Mouse (Mus musculus) hindbrain, embryonic 11.5 days (tissue): ENCODE measurements at regions not wholly inside any gene's neighbourhood (a gene's known extent, or its start where the extent isn't known, plus 50 kb on each side); places are given as distances from the start of the nearest gene placed in this dataset.

Experiments
- ATAC-seq: fragments of 200-750 bp; cut with Nextera tagmentation; 2 replicates; pipeline ENCODE4 v1.8.0; 2017; ENCODE audit warnings: mild to moderate bottlenecking, moderate TSS enrichment, moderate library complexity; ENCODE audit not compliant: low FRiP score
- DNase-seq: peaks from one replicate; pipeline ENCODE4 v3.0.0-alpha.2; 2015; ENCODE audit warnings: low spot score
- H3K27ac ChIP-seq: fragments of 300-500 bp; sonication (generic); 2 replicates; pipeline ENCODE4 v1.5.1; 2014; ENCODE audit warnings: mild to moderate bottlenecking, low read depth, low read length
- H3K27me3 ChIP-seq: fragments of 300-500 bp; sonication (generic); 2 replicates; pipeline ENCODE4 v1.6.1; 2014; ENCODE audit warnings: mild to moderate bottlenecking, low read length, moderate library complexity, mixed read lengths; ENCODE audit not compliant: control insufficient read depth, insufficient read depth
- H3K36me3 ChIP-seq: fragments of 300-500 bp; sonication (generic); 2 replicates; pipeline ENCODE4 v1.6.1; 2014; ENCODE audit warnings: mild to moderate bottlenecking, low read length, moderate library complexity, mixed read lengths; ENCODE audit not compliant: control insufficient read depth, insufficient read depth
- H3K4me1 ChIP-seq: fragments of 300-500 bp; sonication (generic); replicated peaks from 2 replicates; pipeline ENCODE4 v1.6.1; 2014; ENCODE audit warnings: low read length, mixed read lengths; ENCODE audit not compliant: control insufficient read depth, insufficient read depth
- H3K4me2 ChIP-seq: fragments of 300-500 bp; sonication (generic); replicated peaks from 2 replicates; pipeline ENCODE4 v1.6.1; 2014; ENCODE audit warnings: mild to moderate bottlenecking, low read depth, low read length
- H3K4me3 ChIP-seq: fragments of 300-500 bp; sonication (generic); 2 replicates; pipeline ENCODE4 v1.5.1; 2014; ENCODE audit warnings: low read depth, low read length
- H3K9ac ChIP-seq: fragments of 300-500 bp; sonication (generic); 2 replicates; pipeline ENCODE4 v1.6.1; 2014; ENCODE audit warnings: low read depth, low read length
- H3K9me3 ChIP-seq: fragments of 300-500 bp; sonication (generic); 2 replicates; pipeline ENCODE4 v1.6.1; 2016; ENCODE audit warnings: low read length; ENCODE audit not compliant: control insufficient read depth
- WGBS: fragments of 180-500 bp; shearing (Covaris S2); extraction: QIAGEN DNeasy Blood & Tissue Kit; methylation state at CpG from one replicate; pipeline ENCODE4 v1.1.7; 2014; 5-methylcytosine and 5-hydroxymethylcytosine counted together

DNA sequence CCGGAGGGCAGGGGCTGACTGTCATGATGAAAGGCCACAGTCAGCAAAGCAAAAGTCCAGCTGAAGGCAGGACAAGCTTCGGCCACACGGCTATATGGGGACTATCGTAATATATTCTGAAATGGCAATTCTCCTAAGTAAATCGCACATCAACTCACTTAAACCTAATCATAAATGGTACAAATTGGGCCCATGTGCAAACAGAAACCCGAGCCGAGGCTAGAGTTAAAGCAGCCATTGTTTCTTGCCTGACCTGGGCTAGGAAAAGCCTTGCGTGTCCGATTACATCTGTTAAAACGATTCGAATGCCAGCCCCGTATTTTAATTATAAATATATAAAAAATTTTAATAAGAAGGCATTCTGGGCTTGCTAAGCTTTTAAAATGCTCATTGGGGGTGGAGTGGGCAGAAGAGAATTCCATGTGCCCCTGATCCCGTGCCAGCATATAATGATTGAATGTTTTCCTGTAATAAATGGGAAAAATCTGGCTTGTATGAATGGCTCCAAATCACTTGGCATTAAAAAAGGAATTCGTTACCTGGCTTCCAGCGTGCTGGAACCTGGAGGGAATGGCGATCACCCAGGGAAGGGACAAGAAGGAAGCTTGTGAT lies 552.7 kb upstream of the Mgmt start:
- no peak for ATAC-seq
- no peak overlapping the region for H3K9ac ChIP-seq

GRCm38 (mm10) chr7:136342211-136342799 lies 552.1 kb upstream of the Mgmt start:
- ATAC-seq: no peak
- 36% methylated on average over 10 of the region's 10 CpGs for WGBS

More for the DNA sequence above, 552.7 kb upstream of the Mgmt start:
- Histone ChIP-seq H3K4me3 (no peak overlapping the region), H3K9me3 (no peaks in the 10 kb centered on the region), H3K27me3 (no peaks in the 10 kb centered on the region), H3K27ac (peak overlapping the region; percentile 33), H3K4me1 (0 out of 2 replicates have a peak, but pooled peaks cover 3% of the 10 kb centered on the region), H3K36me3 (no peaks in the 10 kb centered on the region), H3K4me2 (no peak overlapping the region; the same call in 1 of the 2 replicates)
- 70% methylated on average over 16 of the region's 16 CpGs for WGBS
- peak; percentile 18 for DNase-seq

GRCm38 (mm10) chr7:136342822-136343221 lies 551.6 kb upstream of the Mgmt start:
- no peaks in the 10 kb centered on the region for H3K36me3 ChIP-seq
- no peak for ATAC-seq
- H3K9ac ChIP-seq: no peak overlapping the region
- no peak overlapping the region for H3K4me2 ChIP-seq
- peak; percentile 54 for DNase-seq
- peak overlapping the region; percentile 1; the same call in 1 of the 2 replicates for H3K27ac ChIP-seq
- no peaks in the 10 kb centered on the region for H3K9me3 ChIP-seq
- no peaks in the 10 kb centered on the region for H3K27me3 ChIP-seq
- 23% methylated on average over 8 of the region's 8 CpGs for WGBS
- H3K4me3 ChIP-seq: no peak overlapping the region
- H3K4me1 ChIP-seq: 0 out of 2 replicates have a peak, but pooled peaks cover 3% of the 10 kb centered on the region

More at GRCm38 (mm10) chr7:136342211-136342799, 552.1 kb upstream of the Mgmt start:
- Histone ChIP-seq H3K27me3 (no peaks in the 10 kb centered on the region), H3K4me3 (no peak overlapping the region), H3K36me3 (no peaks in the 10 kb centered on the region), H3K4me1 (0 out of 2 replicates have a peak, but pooled peaks cover 3% of the 10 kb centered on the region), H3K4me2 (no peak overlapping the region; the same call in 1 of the 2 replicates), H3K9ac (no peak overlapping the region), H3K27ac (peak overlapping the region; percentile 1), H3K9me3 (no peaks in the 10 kb centered on the region)
- peak; percentile 34 for DNase-seq

DNA sequence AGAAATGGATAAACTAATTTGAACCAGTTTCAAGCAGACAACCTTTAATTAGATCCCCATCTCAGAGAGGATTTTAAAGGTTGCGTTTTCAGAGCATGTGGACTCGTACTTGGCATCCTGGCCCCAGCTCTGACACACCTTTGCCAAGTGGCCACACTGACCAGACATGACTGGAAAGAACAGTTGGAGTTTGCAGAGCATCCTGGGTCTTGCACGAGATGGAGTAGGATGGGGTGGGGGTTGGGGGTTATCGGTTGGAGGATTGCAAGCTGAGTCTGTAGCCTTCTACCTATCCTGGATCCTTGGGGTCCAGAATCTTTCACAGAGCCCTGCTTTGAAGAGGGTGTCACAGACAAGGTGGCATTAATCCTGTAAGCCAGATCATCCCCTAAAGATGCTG lies 550.9 kb upstream of the Mgmt start:
- H3K36me3 ChIP-seq: no peaks in the 10 kb centered on the region
- no peak overlapping the region for H3K4me2 ChIP-seq
- H3K27ac ChIP-seq: no peak overlapping the region
- no peaks in the 10 kb centered on the region for H3K9me3 ChIP-seq
- no peak for ATAC-seq
- H3K27me3 ChIP-seq: no peaks in the 10 kb centered on the region
- DNase-seq: no peak
- H3K4me1 ChIP-seq: peaks cover 7% of the 10 kb centered on the region; the same call in 1 of the 2 replicates
- H3K9ac ChIP-seq: no peak overlapping the region
- no peak overlapping the region for H3K4me3 ChIP-seq
- WGBS: 80% methylated on average over 4 of the region's 4 CpGs

- H3K9ac ChIP-seq: no peak overlapping the region
- 70% methylated on average over 3 of the region's 3 CpGs for WGBS
- H3K4me1 ChIP-seq: peaks cover 8% of the 10 kb centered on the region; the same call in 1 of the 2 replicates
- no peak for ATAC-seq
- no peaks in the 10 kb centered on the region for H3K36me3 ChIP-seq
- no peak for DNase-seq
- H3K4me2 ChIP-seq: no peak overlapping the region
- H3K4me3 ChIP-seq: no peak overlapping the region
- no peaks in the 10 kb centered on the region for H3K9me3 ChIP-seq
- no peaks in the 10 kb centered on the region for H3K27me3 ChIP-seq
- H3K27ac ChIP-seq: no peak overlapping the region
These were observed 549.4 kb upstream of the Mgmt start for GRCm38 (mm10) chr7:136345051-136345450.

GRCm38 (mm10) chr7:136346531-136346930 lies 547.9 kb upstream of the Mgmt start:
- 58% methylated on average over 4 of the region's 4 CpGs for WGBS
- DNase-seq: no peak

GRCm38 (mm10) chr7:136348309-136348708 lies 546.1 kb upstream of the Mgmt start:
- ATAC-seq (no peak), DNase-seq (no peak)
- H3K36me3 ChIP-seq: no peaks in the 10 kb centered on the region
- WGBS: 36% methylated on average over 1 of the region's 1 CpGs
- no peak overlapping the region for H3K4me3 ChIP-seq
- no peak overlapping the region for H3K9ac ChIP-seq
- no peaks in the 10 kb centered on the region for H3K27me3 ChIP-seq
- H3K27ac ChIP-seq: no peak overlapping the region
- H3K4me2 ChIP-seq: no peak overlapping the region
- no peaks in the 10 kb centered on the region for H3K9me3 ChIP-seq
- H3K4me1 ChIP-seq: peaks cover 5% of the 10 kb centered on the region; the same call in 1 of the 2 replicates

More at GRCm38 (mm10) chr7:136346531-136346930, 547.9 kb upstream of the Mgmt start:
- no peak overlapping the region for H3K4me2 ChIP-seq
- H3K36me3 ChIP-seq: no peaks in the 10 kb centered on the region
- no peaks in the 10 kb centered on the region for H3K27me3 ChIP-seq
- H3K4me3 ChIP-seq: no peak overlapping the region
- no peak overlapping the region for H3K27ac ChIP-seq
- H3K9me3 ChIP-seq: no peaks in the 10 kb centered on the region
- ATAC-seq: no peak
- no peak overlapping the region for H3K9ac ChIP-seq
- H3K4me1 ChIP-seq: peaks cover 8% of the 10 kb centered on the region; the same call in 1 of the 2 replicates

GRCm38 (mm10) chr7:136349651-136350050 lies 544.8 kb upstream of the Mgmt start:
- Histone ChIP-seq H3K36me3 (no peaks in the 10 kb centered on the region), H3K4me2 (no peak overlapping the region), H3K4me1 (peaks cover 5% of the 10 kb centered on the region; the same call in 1 of the 2 replicates), H3K27me3 (no peaks in the 10 kb centered on the region), H3K9ac (no peak overlapping the region), H3K27ac (no peak overlapping the region), H3K9me3 (no peaks in the 10 kb centered on the region), H3K4me3 (no peak overlapping the region)
- ATAC-seq (no peak), DNase-seq (no peak)
- WGBS: 82% methylated on average over 14 of the region's 14 CpGs

DNA sequence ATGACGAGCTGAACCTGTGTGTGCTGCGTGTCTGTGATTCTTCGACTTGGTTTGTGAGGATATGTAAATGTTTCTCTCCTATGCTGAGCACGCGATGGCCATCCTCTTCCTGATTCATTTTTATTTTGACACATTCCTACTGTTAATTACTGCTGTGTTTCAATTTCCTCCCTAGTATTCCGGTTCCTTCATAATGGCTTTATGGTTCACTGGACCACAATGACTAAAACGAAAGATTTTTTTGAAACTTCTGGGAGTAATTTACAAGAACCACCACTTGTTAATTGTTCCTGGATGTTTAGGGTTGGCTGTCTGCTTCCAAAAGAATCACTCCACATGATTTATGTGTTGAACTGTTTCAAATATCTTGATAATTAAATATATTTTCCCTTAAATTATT lies 537.4 kb upstream of the Mgmt start:
- DNase-seq (no peak), ATAC-seq (no peak)
- no peaks in the 10 kb centered on the region for H3K27me3 ChIP-seq
- no peaks in the 10 kb centered on the region for H3K9me3 ChIP-seq
- no peak overlapping the region for H3K4me3 ChIP-seq
- H3K9ac ChIP-seq: no peak overlapping the region
- WGBS: 65% methylated on average over 7 of the region's 7 CpGs
- no peaks in the 10 kb centered on the region for H3K4me1 ChIP-seq
- H3K4me2 ChIP-seq: no peak overlapping the region
- no peak overlapping the region for H3K27ac ChIP-seq
- no peaks in the 10 kb centered on the region for H3K36me3 ChIP-seq
